Mouse (Mus musculus) mouse trophoblast stem cell (cell line): ENCODE results near the gene Zcchc24.

ENCODE experiments used
- in situ Hi-C, 2 experiments: fragments of 300-500 bp; cut with MseI, MboI; formaldehyde crosslinking; loops; 2 replicates in 1 of 2; 3 replicates in 1 of 2; pipeline ENCODE4 v1.15.1; 2025

Gene Zcchc24

DNA sequence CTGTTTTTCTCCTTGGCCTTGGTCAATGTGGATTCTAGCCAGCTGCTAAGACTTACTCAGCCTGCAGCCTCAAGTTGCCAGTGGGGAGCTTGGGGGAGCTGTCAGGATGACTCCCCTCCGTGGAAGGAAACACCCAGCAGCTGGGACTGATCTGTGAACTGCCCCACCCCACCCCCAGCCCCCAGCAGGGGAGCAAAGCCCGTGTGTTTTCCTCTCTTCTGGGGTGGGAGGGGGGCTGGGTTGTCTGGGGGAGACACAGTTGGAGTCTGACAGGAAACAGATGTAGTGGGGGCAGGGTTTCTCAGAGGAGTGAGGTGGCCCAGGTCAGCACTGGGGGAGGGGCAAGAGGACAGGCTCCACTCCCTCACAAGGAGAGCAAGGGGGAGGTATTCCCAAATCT is 50.4 kb downstream of the Zcchc24 start:
- in situ Hi-C loops = loop anchor here in 1 of 2 experiments (10.0 kb wide), 1 partner anchor 86 kb away; no protein-coding TSS in a partner anchor

DNA sequence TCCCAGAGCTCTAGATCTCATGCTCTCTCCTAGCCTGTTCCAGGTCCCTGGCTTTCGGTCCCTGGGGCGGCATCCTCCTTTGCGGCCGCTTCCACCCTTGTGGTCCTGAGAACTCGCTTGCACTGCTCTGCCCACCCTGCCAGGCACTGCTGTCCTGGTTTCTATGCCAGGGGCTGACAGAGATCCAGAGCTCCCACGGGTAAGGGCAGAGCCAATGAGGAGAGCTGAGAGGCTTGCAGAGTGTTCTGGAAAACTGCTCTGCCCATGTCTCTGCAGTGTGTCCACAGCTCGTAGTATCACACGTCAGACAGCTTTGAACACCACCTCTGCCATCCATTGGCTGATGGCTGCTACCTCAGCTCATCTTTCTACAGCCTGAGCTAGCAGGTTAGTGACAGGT is 51.1 kb downstream of the Zcchc24 start:
- in situ Hi-C loops = loop anchor here in 1 of 2 experiments (10.0 kb wide), 1 partner anchor 87 kb away; no protein-coding TSS in a partner anchor

DNA sequence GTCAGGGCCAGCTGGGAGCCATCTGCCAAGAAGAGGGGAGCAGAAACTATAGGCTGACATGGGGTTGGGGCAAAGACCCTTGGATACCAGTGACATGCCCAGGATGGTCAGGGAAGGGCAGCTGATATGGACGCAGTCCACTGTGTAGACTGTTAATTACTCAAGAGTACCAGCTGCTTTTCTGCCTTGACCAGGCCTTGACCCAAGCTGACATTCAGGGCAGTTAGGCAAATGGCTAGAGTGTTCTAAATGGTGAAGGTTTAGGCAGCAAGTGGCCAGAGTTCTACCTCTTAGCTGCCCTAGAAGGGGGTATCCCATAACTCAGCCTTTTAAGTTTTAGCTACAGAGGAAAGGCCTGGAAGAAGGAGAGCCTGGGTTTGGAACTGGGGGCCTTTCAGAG is 52.3 kb downstream of the Zcchc24 start:
- in situ Hi-C loops = loop anchor here in 1 of 2 experiments (10.0 kb wide), 1 partner anchor 88 kb away; no protein-coding TSS in a partner anchor

DNA sequence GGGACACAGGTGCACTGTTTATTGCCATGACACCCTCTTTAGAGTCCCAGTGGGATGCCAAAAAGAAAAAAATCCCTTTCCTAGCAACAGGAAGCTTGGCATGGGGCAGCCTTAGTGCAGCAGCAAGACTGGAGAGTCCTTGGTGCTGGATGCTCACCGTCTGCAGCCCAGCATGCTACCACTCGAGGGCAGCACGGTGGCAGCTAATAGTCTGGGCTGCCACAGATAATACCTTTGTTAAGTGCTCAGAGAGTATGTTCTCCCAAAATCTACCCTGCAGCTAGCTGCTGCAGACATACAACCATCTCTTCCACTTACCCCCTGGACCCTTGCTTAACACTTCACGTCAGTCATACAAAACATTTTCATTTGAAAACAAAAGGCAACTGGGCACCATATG is 55.4 kb downstream of the Zcchc24 start:
- in situ Hi-C loops = loop anchor here in 1 of 2 experiments (10.0 kb wide), 1 partner anchor 91 kb away; no protein-coding TSS in a partner anchor

DNA sequence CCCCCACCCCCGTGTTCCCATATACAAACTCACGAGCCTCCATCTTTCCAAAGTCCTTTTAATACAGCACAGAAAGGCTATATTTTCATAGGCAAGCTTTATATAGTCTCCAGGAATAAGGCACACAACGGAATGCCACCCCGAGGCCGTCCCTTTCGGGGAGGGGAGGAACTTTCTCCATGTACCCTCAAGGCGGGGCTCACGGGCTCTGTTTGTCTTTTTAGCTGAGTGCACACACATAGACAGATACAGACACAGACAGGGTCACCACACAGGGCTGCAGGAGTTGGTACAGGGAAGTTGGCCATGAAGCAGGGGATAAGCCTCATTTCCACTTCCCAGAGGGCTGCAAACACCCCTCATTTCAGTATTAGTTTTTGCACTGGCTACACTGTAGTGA is 57.2 kb downstream of the Zcchc24 start:
- in situ Hi-C loops = loop anchor here in 1 of 2 experiments (10.0 kb wide), 1 partner anchor 93 kb away; no protein-coding TSS in a partner anchor

DNA sequence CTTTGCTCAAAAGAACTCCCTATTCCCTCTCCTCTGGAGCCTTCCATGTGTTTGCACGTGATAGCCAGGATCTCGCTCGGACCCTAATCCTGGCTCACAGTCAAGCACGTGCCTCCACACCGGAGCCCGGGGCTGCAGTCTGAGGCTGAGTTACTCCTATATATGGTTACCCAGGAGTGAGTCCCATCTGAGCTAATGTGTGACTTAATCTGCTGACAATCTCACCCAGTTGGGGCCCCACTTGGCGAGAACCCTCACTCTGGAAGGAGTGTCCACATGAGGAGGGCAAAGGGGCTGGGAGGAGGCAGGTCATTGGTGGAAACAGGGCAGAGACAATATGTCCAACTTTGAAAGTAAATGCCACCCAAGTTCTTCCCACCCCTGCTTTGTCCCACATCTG is 57.7 kb downstream of the Zcchc24 start:
- in situ Hi-C loops = loop anchor here in 1 of 2 experiments (10.0 kb wide), 1 partner anchor 94 kb away; no protein-coding TSS in a partner anchor

DNA sequence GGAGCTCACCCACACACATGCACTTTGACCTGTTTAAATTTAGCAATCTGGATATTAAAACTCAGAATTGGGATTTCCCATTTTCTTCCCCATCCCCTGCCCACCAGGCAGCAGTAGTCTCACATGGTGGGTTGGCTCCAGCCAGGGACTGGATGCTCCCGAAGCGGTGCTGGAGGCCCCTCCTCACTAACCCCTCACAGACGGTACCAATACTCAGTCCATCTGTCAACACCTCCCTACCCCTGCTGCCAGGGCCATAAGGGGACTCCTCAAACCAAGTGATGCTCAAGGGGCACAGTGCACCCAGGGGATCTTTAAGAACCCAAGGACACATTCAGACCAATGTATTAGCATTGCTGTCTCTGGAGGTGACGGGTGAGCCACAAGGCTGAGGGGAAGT is 58.2 kb downstream of the Zcchc24 start:
- in situ Hi-C loops = loop anchor here in 1 of 2 experiments (10.0 kb wide), 1 partner anchor 94 kb away; no protein-coding TSS in a partner anchor

DNA sequence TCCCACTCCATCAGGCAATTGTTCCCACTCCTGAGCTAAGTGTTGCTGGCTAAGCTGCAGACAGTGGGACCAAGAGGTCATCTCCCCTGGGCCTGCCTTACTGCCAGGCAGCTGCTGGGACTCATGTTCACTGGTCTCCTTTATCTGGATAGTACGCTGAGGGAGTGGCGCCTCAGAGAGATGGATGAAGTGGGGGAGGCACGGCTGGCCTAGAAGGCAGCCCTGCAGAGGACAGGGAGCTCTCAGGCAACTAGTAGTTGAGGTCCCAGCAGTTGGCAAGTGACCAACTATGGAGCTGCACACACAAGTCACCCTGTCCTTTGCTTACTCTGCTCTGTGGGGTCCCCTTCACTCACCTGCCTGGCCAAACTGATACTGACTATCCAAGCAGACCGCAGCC is 58.8 kb downstream of the Zcchc24 start:
- in situ Hi-C loops = loop anchor here in 1 of 2 experiments (10.0 kb wide), 1 partner anchor 95 kb away; no protein-coding TSS in a partner anchor

DNA sequence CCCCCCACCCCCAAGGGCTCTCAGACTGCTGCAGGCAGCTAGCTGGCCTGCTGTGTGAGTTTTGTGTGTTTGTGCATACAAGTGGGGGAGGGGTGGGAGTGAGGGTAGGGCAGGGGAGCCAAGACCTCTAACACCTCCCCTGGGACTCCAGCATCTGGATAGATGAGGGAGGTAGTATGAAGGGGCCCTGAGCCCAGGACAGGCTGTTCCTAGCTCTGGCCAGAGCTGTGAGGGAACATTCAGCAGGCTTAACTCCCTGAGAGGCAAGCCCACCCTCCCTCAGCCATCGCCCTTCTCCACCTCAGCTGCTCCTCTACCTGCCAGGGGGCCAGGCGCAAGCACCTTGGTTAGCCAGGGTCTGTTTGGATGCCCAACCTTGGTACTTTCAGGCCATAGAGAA is 59.9 kb downstream of the Zcchc24 start:
- in situ Hi-C loops = no loop called here

DNA sequence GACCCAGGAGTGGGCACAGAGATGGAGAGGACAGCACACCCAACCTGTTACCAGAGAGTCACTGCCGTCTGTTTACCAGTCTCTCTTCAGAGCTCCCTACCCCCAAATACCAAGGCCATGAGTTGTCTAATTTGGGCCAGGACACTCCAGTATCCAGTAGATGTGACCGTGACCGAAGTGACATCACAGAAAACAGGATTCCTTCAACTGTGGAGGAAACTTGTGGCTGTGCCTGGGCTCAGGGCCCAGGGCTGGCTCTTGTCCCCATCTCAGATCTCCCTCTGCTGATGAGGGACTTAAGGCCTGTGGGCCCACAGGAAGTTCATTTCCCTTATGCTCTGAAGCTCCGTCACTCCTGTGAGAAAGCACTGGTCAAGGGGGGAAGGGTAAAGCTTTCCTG is 60.4 kb downstream of the Zcchc24 start:
- in situ Hi-C loops = no loop called here

DNA sequence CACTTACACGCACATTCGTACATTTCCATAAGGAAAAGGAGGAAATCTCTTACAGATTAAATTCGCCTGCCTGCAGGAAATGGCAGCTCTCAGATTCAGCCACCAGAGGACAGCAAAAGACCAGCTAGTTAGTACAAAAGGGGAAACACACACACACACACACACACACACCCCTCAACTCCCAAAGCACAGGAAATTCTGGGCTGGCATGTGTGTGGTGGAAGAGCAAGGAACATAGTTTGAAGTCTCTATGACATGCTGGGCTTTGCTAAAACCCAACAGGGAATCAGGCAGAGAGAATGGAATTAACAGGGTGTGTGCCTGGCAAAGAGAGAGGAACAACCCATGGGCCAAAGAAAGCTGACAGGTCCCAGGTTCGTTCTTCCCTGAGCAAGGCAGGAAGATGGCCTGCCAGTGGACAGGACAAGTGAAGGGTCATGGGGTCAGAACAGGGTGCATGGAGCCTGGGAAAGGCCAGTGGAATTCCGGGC is 61.1 kb downstream of the Zcchc24 start:
- in situ Hi-C loops = no loop called here

DNA sequence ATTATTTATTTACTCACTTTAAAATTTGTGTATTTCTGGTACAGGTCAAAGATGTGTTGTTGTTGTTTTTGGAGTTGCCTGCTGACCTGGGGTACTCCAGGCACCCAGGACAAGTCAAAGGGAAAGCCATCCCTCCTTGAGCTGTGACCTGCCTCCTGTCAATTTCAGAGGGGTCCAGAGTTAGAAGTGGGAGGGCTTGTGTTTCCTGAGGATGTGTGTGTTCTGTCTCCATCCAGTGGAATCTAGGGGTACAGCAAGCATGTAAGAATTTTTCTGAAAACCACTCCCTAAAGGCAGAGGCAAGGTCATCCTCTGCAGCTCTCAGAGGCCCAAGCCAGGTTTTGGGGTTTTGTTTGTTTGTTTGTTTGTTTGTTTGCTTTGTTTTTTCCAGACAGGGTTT is 66.9 kb downstream of the Zcchc24 start:
- in situ Hi-C loops = no loop called here

DNA sequence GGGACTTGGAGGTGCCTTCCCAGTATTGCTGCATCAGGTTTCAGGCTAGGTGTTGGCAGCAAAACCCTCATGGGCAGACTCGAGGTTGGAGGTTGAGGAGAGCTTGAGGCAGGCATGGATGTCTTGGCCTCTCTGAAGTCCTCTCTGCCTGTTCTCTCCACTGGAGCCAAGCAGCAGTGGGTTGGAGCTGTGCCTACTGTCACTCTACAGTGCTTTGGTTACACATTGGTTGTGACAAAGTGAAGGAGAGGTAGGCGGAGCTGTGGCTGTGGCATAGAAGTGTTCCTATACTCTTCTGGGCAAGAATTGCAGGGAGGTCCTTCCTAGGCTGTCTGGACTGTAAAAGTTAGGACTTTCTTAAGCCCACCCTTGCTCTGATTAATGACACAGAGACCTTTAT is 72.5 kb downstream of the Zcchc24 start:
- in situ Hi-C loops = no loop called here

DNA sequence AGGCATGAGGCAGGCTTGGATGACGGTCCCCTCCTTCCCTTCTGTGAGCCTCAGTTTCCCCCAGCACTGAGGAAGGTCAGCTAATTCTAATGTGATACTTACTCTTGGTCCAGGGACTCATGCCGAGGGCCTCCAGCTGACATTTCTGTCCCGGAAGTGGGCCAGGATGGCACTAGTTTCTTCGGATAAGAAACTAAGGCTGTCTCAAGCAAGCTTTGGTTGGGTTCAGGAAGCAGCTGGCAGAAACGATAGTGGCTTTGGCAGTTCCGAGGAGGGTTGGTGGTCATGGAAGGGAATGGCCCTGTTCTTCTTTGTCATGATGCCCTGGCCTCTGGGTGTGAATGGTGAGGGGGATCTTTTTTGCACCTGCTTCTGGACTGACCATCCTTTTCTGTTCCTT is 73.8 kb downstream of the Zcchc24 start:
- in situ Hi-C loops = no loop called here

DNA sequence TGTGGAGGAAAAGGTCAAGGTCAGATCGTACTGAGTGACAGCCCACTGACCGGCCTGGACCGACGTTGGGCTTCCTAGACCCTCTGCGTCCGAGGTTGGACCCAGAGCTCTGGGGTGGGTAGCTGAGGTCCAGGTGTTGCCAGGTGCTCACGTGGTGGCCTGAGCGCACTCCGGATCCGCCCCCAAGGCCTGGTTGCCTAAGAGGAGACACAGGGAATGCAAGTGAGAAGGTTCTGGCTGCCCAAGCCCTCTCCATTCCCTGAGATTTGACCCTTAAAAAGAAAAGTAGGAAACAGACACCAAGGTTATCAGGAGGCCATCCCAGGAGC is 74.3 kb downstream of the Zcchc24 start:
- in situ Hi-C loops = no loop called here

DNA sequence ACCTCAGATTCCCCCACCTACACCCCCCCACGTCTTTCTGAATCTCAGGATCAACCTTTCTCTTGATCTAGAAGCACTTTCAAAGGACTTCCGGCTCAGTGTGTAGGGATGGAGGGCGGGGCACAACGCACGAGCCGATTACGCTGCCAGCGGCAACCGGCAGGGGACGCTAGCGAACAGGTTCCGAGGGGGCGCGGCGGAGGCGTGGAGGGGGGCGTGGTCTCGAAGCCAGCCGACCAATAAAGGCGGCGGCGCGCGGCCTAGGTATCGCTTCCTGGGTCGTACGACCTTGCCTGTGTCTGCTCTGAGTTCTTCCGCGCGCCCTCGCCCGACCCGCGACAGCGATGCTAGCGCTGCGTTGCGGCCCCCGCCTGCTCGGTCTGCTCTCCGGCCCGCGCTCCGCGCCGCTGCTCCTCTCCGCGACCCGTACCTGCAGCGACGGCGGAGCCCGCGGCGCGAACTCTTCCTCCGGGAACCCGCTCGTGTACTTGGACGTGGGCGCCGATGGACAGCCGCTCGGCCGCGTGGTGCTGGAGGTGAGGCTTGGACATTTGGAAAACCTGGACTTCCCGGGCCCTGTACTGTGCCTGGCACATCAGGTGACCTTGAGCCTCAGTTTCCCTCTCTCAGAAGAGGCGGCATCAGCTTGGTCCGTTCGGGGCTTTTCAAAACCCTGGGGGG is 74.8 kb downstream of the Zcchc24 start, which contains the start of gene Ppif:
Gene Ppif (plus strand): TSS at position 267 of the 681 bp plus-strand sequence.
- in situ Hi-C loops = no loop called here

DNA sequence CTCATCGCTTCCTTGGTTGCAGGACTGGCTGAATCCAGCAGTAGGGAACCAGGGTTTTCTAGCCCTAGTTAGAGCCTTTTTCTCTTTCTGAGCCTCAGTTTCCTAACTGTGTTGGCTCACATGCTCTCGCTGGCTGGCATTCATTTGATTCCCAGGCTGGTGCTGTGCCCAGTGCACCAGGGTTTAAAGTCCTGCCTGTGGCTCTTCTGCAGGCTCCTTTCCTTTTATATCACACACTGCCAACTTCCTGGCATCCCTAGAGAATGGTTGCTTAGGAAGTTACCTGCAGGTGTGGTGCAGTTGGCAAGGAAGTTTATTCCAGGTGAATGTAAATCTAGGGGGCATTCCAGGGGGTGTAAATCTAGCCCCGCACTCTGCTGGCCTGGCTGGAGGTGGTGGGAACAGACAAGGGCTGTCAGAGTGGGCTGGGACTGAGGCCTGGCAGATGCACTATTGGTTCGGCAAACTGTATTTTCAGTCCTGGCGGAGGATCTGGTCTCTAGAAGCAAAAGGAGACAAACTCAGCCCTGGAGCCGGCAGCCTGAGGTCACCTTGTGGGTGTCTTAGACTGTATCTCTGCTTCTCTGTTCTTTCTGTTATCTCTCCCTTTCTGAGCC is 75.5 kb downstream of the Zcchc24 start:
- in situ Hi-C loops = no loop called here

DNA sequence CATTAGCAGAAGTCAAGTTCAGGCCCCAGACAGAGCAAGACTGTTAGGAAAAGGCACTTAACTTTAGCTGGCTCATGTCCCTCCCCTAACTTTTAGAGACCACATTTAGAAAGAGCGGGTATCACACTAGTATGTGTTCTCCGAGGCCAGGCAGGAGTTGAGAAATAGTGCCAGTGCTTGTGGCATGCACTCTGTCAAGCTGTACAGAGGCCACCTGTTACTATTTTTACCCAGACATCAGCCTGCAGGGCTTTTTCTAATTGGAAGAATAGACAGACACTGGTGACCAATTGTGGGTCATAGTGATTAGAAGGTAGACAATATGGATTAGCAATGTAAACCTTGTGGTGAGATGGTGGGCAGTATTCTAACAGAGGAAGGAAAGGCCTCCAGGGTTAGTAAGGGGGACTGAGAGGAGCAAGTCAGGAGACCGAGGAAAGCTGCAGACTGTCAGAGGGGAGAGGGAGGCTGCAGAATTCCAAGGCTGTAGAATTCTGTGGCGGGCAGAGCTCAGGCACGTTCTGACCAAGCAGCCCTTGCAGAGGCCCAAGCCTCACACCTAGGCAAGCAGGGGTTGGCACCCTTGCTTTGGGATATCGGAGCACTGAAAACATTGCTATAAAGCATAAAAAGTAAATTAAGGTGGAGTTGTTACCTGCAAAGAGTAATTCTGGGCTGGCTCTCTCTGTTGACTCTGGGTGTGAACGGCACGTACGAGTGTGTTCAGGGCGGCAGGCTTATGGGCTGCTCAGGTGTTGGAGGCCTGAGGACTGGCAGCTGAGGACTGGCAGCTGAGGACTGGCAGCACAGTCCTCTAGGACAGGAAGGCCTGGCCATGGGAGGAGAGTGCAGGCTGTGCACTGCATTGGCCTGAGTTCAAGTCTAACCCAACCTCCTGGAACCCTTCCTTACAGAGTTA is 81.6 kb downstream of the Zcchc24 start:
- in situ Hi-C loops = no loop called here

DNA sequence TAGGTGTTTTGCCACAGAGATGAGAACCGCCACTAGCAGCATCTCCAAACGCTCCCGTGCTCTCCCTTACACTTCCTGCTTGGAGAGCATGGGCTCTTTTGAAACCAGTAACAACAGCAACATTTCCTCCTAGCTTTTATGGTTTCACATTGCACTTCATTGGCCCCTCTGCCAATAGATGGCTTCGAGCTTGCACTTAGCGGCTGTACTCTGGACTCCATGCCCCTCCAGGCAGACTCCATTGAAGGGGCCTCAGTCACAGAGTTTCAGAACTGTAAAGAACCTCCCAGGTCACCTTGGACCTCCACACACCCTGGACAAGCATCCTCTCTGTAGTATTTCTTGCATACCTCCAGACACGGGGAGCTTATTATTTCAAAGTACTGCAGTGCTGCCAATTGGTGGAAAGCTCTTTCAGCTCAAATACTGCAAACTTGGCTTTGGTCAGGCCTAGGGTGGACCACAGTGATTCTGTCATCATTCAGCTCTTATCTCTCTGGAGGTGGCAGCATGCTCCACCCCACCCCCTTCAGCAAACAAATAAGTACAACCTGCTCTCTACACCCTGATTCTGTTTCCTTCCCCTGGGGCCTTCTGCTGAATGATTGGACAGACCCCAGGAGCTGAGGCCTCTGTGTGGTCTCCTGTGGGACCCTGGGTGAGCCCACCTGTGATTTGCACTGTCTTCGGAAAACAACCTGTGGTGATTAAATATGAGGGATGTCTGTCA is 82.5 kb downstream of the Zcchc24 start:
- in situ Hi-C loops = no loop called here

DNA sequence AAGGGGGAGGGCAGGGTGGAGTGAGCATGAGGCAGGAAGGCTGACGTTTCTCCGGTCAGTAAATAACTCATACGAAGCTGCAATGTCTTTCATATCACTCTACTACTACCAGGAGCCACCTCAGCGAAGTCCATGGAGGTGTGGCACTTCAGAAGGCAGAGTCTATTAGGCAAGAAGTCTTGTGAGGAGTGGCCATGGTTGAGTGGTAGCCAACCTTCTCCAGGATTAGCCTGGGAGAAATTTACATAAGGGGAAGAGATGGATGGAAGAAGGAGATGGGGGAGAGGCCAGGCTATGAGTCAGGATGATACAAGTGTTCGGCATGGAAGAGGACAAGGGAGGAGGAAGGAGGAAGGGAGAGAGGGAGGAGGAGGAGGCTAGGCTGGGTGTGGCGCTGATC is 86.8 kb downstream of the Zcchc24 start:
- in situ Hi-C loops = no loop called here

DNA sequence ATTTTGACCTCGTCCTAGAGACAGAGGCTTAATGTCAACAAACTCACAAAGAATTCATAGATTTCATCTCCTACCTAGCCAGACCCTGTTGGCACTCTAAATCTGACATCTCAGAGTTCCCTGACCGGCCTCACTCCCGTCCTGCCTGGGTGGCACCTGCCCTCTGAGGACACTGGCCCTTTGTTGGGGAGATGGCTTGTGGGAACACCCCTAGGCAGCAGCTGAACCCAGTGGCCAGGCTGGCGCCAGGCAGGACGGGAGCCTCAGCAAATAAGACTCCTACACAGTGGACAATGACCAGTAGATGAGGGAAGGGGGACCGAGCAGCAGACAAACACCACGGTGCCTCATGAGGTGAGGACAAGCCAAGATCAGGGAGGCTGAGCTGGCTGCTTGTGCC is 89.2 kb downstream of the Zcchc24 start:
- in situ Hi-C loops = no loop called here
